In genomic region chr5:124016291-124016821, GRCm38 (mm10) we compare ENCODE assay signal across 13 mouse cellular contexts. TPM values are rescaled to one million over a fixed set of nuclear protein-coding genes. Genes with fewer than 3 reads are reported as not detected.
DNase-seq lines count a peak whose midpoint lies in the region; ATAC-seq and TF ChIP-seq lines count a peak whose summit lies in the region.
"Had no signal": no experiment of that assay in that cellular context is flagged by ENCODE, and none has a peak within 500 bp of the region (broad histone marks: within the 10 kb centered on the region; RNA-seq: fewer than 3 reads in every experiment).

No protein-coding gene starts in this region.

- peaks cover 96% of the 10 kb centered on the region for H3K4me1 ChIP-seq in heart, embryonic 10.5 days
- peaks cover 29% of the 10 kb centered on the region for H3K4me1 ChIP-seq in kidney, adult 2 months (ENCODE audit: control insufficient read depth, insufficient read depth, low read length)
- H3K4me1 ChIP-seq in kidney, embryonic 16.5 days (ENCODE audit: insufficient read depth, low read length), result peaks cover 87% of the 10 kb centered on the region
- H3K4me1 ChIP-seq in liver, embryonic 12.5 days, result peaks cover 98% of the 10 kb centered on the region

- H3K9me3 ChIP-seq in heart, embryonic 10.5 days, result no peaks in the 10 kb centered on the region
- H3K9me3 ChIP-seq in kidney, embryonic 16.5 days (ENCODE audit: low read length), result no peaks in the 10 kb centered on the region
- H3K9me3 ChIP-seq in liver, embryonic 12.5 days (replicated peaks), result no peaks in the 10 kb centered on the region
- H3K9me3 ChIP-seq: neural tube, embryonic 12.5 days had no signal

- no peak overlapping the region for H3K4me2 ChIP-seq in kidney, embryonic 16.5 days (replicated peaks; ENCODE audit: low read depth, low read length)
- peak overlapping the region; percentile 18; the same call in 1 of the 2 replicates for H3K4me2 ChIP-seq in liver, embryonic 12.5 days
- H3K4me2 ChIP-seq: neural tube, embryonic 12.5 days had no signal

- H3K36me3 ChIP-seq in heart, embryonic 10.5 days, result peaks cover 5% of the 10 kb centered on the region
- H3K36me3 ChIP-seq in kidney, adult 2 months (ENCODE audit: control insufficient read depth, insufficient read depth, low read length), result no peaks in the 10 kb centered on the region
- no peaks in the 10 kb centered on the region; the same call in 1 of the 2 replicates for H3K36me3 ChIP-seq in kidney, embryonic 16.5 days (ENCODE audit: insufficient read depth, low read length)
- peaks cover 12% of the 10 kb centered on the region for H3K36me3 ChIP-seq in liver, embryonic 12.5 days

- no peak for ATAC-seq in kidney, embryonic 16.5 days (ENCODE audit: low FRiP score, low TSS enrichment)
- 0 out of 2 replicates have a peak, but pooled peaks have one; percentile 27 for ATAC-seq in liver, embryonic 12.5 days

- no peak for DNase-seq in heart, embryonic 10.5 days (ENCODE audit: low spot score)
- no peak for DNase-seq in heart, adult 8-10 months (ENCODE audit: low spot score)
- peak; percentile 46 for DNase-seq in kidney, adult 2 months
- DNase-seq in 416B (ENCODE audit: low read depth), result peak; percentile 53
- DNase-seq in testis, postnatal 14 days (ENCODE audit: low spot score), result no peak
- DNase-seq in urinary bladder, postnatal 36 days (ENCODE audit: low spot score in 2 of 2), result no peak
- DNase-seq: adrenal gland, adult 8-10 months; cerebellum, adult 11-12 months; kidney, adult 18-20 months; right cerebral cortex, postnatal 25 days had no signal

- no peak for TF ChIP-seq CTCF in kidney, adult 2 months (conservative IDR thresholded peaks at IDR 0.05; ENCODE audit: insufficient read depth, insufficient read length, low read depth, low read length)

- H3K27me3 ChIP-seq in heart, embryonic 10.5 days (ENCODE audit: insufficient read depth, poor library complexity, severe bottlenecking), result no peaks in the 10 kb centered on the region
- H3K27me3 ChIP-seq in kidney, adult 2 months (replicated peaks; ENCODE audit: control insufficient read depth, insufficient read depth, low read length), result no peaks in the 10 kb centered on the region
- H3K27me3 ChIP-seq in kidney, embryonic 16.5 days (ENCODE audit: insufficient read depth, low read length), result no peaks in the 10 kb centered on the region
- no peaks in the 10 kb centered on the region for H3K27me3 ChIP-seq in liver, embryonic 12.5 days (replicated peaks)
- H3K27me3 ChIP-seq: neural tube, embryonic 12.5 days had no signal

- no peak overlapping the region for H3K4me3 ChIP-seq in heart, embryonic 10.5 days
- H3K4me3 ChIP-seq in kidney, adult 2 months (ENCODE audit: insufficient read depth, low read depth, low read length), result no peak overlapping the region
- H3K4me3 ChIP-seq in kidney, embryonic 16.5 days (ENCODE audit: low read length), result no peak overlapping the region
- no peak overlapping the region for H3K4me3 ChIP-seq in liver, embryonic 12.5 days
- H3K4me3 ChIP-seq: neural tube, embryonic 12.5 days had no signal

- TF ChIP-seq POLR2A in kidney, adult 2 months (IDR thresholded peaks at IDR 0.05; ENCODE audit: low read depth, low read length), result no peak

- no peak overlapping the region for H3K9ac ChIP-seq in kidney, embryonic 16.5 days (replicated peaks; ENCODE audit: low read length)
- peak overlapping the region; percentile 8; the same call in 1 of the 2 replicates for H3K9ac ChIP-seq in liver, embryonic 12.5 days
- H3K9ac ChIP-seq: neural tube, embryonic 12.5 days had no signal

- 78% methylated on average over 7 of the region's 7 CpGs for WGBS in heart, embryonic 10.5 days
- WGBS in kidney, adult 2 months, result 70% methylated on average over 7 of the region's 7 CpGs
- 82% methylated on average over 7 of the region's 7 CpGs for WGBS in kidney, embryonic 16.5 days
- 65% methylated on average over 7 of the region's 7 CpGs for WGBS in liver, embryonic 12.5 days (ENCODE audit: insufficient replicate concordance)

- peak overlapping the region; percentile 59 for H3K27ac ChIP-seq in heart, embryonic 10.5 days
- H3K27ac ChIP-seq in kidney, adult 2 months (ENCODE audit: insufficient read depth, low read depth, low read length), result no peak overlapping the region
- no peak overlapping the region for H3K27ac ChIP-seq in kidney, embryonic 16.5 days (ENCODE audit: low read length)
- peak overlapping the region; percentile 27; the same call in 1 of the 2 replicates for H3K27ac ChIP-seq in liver, embryonic 12.5 days
- H3K27ac ChIP-seq: neural tube, embryonic 12.5 days had no signal

RNA-seq across cellular contexts. Expression of gene Vps37b, which starts 15.7 kb away (rescaled TPM):
- 54.0 and 61.4 TPM in 2 replicates for polyA plus RNA-seq in heart, embryonic 10.5 days (2016; fragmentation: Nextera tagmentation; extraction: Ambion mirVana)
- 10 to 100 TPM; 13.7 to 24.0 (median 16.5) TPM for total RNA-seq in heart, adult 8-10 months (2022)
- 22.6 and 24.1 TPM in 2 replicates for polyA plus RNA-seq in kidney, adult 2 months (2012; rRNA removed)
- polyA plus RNA-seq in kidney, embryonic 16.5 days (2015; fragmentation: Nextera tagmentation; extraction: Ambion mirVana), result 40.8 and 41.8 TPM in 2 replicates
- polyA plus RNA-seq in liver, embryonic 12.5 days (2016; fragmentation: Nextera tagmentation; extraction: Ambion mirVana), result 20.9 and 21.8 TPM in 2 replicates

RNA-seq across cellular contexts. Expression of gene Hip1r, which starts 42.9 kb away (rescaled TPM):
- polyA plus RNA-seq in heart, embryonic 10.5 days (2016; fragmentation: Nextera tagmentation; extraction: Ambion mirVana), result 6.5 and 8.4 TPM in 2 replicates
- total RNA-seq in heart, adult 8-10 months (2022), result 10 to 100 TPM; 11.5 to 15.5 (median 13.7) TPM
- polyA plus RNA-seq in kidney, adult 2 months (2012; rRNA removed), result 18.3 and 19.2 TPM in 2 replicates
- 23.1 and 25.6 TPM in 2 replicates for polyA plus RNA-seq in kidney, embryonic 16.5 days (2015; fragmentation: Nextera tagmentation; extraction: Ambion mirVana)
- polyA plus RNA-seq in liver, embryonic 12.5 days (2016; fragmentation: Nextera tagmentation; extraction: Ambion mirVana), result 15.2 and 16.7 TPM in 2 replicates

Comparison
In these comparisons a context has a peak if more than half of its experiments do, and no peak if none do; other contexts are left out.
1. DNase-seq: peak in kidney, adult 2 months (single experiment) and 416B (single experiment); none in heart, embryonic 10.5 days (single experiment), heart, adult 8-10 months (single experiment), testis, postnatal 14 days (single experiment) and urinary bladder, postnatal 36 days (0 of 2).
2. H3K27ac ChIP-seq: peak in heart, embryonic 10.5 days (single experiment) and liver, embryonic 12.5 days (single experiment); none in kidney, adult 2 months (single experiment) and kidney, embryonic 16.5 days (single experiment).